Mouse (Mus musculus): ENCODE data around the gene Shld2.
"Not testable (repeated sequence)": the region's sequence is repeated elsewhere in the genome, so short reads cannot be mapped to it uniquely, and the experiment has no call there.

Shld2 gene

DNA sequence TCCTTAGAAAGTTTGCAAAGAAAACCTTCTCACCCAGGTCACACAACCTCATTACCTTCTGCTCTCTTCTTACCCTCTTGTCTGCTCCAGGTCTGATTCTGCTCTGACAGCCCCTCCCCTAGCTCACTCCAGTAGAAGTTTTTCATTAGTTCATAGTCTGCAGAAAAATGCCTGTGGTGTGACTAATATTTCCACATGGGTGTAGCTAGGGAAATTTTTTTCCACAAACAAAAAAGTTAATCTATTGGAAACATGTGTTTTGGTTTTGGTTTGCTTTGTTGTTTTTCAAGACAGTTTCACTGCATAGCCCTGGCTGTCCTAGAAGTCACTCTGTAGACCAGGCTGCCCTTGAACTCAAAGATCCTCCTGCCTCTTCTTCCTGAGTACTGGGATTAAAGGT, 7.8 kb upstream of the Shld2 start:
- no peak for DNase-seq (ENCODE audit: low spot score)

- no peak for DNase-seq (ENCODE audit: low spot score)
Observed at GRCm38 (mm10) chr14:34317431-34317830, 7.1 kb upstream of the Shld2 start.

DNA sequence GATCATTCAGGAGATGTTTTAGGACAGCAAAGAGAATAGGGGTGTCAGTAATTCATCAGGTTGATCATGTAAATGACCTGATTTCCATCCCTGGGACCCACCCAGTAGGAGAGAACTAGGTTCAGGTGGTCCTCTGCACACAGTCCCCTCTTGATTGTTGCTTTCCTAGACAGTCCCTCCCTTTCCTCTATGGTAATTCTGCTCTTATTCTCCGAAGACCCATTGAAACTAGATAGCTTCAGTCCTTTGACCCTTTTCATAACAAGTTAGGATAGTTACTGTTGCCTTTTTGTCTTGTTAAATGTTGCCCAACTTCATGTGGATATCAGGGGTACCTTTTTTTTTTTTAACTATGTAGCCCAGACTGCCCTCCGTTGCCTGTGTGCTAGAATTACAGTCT, 6.1 kb upstream of the Shld2 start:
- no peak for DNase-seq (ENCODE audit: low spot score)

DNA sequence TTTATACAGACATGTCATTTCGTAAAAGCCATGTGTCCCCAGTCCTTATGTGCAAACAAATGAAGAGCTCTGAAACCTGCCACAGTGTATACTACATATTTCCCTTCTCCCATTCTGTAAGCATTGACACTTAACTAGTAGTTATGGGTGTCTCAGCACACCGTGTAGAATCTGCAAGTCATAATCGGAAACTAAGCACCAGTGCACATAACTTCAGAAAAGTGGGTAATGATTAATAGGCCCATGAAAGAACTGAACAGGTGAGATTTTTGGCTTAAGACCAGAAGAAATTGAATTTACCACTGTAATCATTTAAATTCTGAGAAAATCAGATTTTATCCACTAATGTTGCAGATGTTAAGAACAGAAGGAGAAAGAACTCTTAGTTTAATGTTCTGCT, 4.5 kb upstream of the Shld2 start:
- DNase-seq (ENCODE audit: low spot score) = no peak

- DNase-seq (ENCODE audit: low spot score) = not testable (repeated sequence)
Observed at GRCm38 (mm10) chr14:34314383-34314782, 4.1 kb upstream of the Shld2 start.

- DNase-seq (ENCODE audit: low spot score) = no peak
Observed at GRCm38 (mm10) chr14:34313612-34314011, 3.3 kb upstream of the Shld2 start.

GRCm38 (mm10) chr14:34312339-34313048, 2.2 kb upstream of the Shld2 start:
- DNase-seq (ENCODE audit: low spot score) = no peak

GRCm38 (mm10) chr14:34311691-34312090, 1.4 kb upstream of the Shld2 start:
- DNase-seq (ENCODE audit: low spot score) = no peak

DNA sequence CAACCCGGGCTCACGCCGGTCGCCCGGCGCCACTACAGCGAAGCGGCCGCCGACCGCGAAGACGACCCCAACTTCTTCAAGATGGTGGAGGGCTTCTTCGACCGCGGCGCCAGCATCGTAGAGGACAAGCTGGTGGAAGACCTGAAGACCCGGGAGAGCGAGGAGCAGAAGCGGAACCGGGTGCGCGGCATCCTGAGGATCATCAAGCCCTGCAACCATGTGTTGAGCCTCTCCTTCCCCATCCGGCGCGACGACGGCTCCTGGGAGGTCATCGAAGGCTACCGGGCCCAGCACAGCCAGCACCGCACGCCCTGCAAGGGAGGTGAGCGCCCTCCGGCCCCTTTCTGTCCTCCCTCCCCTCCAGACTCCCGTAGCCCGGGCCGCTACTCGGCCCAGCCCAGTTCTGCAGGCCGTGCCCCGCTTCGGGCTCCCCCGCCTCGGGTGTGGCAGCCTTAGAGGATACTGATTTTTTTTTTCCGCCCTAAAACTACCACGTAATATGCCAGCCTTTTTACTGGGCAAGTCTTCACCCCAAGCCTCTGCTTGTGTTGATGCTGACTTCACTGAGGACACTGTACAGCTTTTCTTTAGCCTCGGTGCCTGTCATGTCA, 833 bp upstream of the Shld2 start:
- DNase-seq (ENCODE audit: low spot score) = peak; percentile 61

DNA sequence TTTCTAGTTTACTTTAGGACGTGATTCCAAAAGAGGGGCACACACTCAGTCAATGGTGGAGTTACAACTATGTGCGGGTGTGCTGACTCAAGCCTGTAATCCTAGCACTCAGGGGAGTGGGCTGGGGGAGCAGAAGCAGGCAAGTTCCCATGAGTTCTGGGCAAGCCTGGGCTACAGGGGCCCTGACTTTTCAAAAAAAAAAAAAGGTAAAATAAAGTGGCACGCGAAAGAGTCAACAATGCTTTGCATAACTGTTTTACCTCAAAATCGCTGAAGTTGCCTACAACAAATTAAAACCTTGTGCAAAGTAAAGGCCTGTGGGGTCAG, 423 bp downstream of the Shld2 start:
- DNase-seq (ENCODE audit: low spot score) = no peak

DNA sequence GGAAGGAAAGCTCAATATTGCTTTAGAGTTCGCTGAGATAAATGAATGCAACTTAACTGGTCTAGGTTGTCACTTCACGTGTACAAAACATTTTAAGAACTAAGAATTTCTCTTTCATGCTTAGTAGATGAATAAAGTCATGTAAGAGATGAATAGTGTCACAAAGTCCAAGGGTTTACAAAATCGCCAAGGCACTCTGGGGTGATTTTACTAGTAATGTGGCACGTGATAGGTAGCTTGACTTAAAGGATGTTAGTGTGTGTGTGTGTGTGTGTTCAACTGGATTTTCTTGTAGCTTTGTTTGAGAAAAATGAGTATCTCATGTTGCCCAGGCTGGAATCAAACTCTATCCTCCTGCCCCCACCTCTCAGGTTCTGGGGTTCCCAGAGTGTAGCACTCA, 1.0 kb downstream of the Shld2 start:
- DNase-seq (ENCODE audit: low spot score) = no peak

DNA sequence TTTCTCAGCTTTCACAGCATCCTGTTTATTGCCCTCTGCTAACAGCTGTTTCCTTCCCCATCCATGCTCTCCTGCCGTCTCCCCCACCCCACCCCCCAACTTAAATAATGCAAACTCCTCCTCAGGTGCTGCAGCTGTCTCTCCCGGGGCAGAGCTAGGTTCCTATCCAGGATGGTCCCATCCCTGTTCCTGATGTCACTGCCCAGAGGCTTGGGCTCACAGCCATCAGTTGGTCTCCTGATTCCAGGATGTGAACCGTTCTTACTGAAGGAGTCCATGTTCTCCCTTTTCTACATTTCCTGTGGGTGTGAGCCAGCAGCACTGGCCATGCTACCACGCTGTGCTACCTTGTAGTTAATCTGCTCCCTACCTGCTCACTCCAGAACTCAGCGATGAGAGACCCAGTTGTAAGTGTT, 7.0 kb downstream of the Shld2 start:
- no peak for DNase-seq (ENCODE audit: low spot score)

DNA sequence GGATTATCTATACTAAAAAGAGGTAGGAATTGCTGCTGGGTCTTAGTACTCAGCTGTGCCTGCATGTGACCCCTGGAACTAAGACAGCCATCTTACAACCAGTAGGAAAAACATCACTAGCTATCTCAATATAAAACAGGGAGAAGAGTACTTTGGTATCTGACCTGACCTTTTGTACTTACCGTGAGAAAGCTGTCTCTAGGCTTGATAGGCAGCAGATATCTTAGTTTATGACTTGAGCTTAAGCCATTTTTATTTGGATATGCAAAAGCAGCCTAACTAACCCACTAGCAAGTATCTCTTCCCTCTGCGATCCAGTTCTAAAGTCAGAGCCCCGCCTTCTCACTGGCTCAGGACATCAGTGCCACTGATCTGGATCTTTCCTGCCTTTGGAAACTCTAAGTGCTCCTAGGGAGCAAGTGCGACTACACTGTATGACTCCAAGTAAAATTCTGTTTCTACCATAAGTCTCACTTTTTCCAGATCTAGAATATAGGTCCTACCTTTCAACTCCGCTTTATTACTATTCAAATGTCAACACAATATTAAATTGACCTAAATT, 7.5 kb downstream of the Shld2 start:
- no peak for DNase-seq (ENCODE audit: low spot score)

GRCm38 (mm10) chr14:34298871-34299700, 11.2 kb downstream of the Shld2 start:
- DNase-seq (ENCODE audit: low spot score) = no peak

GRCm38 (mm10) chr14:34297634-34298033, 12.7 kb downstream of the Shld2 start:
- no peak for DNase-seq (ENCODE audit: low spot score)

DNA sequence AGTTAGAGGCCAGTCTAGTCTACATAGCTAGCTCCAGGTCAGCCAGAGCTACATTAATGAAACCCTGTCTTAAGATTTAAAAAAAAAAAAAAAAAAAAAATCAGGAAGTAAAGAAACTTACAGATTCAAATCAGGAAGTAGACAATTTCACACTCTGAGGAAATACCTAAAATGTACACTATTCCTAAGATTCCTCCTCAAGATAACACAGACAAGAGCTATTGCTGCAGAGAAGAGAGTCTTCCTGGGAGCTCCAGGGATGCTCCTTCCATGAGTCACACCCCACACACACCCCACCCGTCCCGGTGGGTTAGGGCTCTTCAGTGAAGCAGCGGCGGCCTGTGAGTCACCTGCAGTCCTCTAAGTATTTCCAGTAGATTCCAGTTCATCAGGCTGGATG, 13.3 kb downstream of the Shld2 start:
- DNase-seq (ENCODE audit: low spot score) = no peak

DNA sequence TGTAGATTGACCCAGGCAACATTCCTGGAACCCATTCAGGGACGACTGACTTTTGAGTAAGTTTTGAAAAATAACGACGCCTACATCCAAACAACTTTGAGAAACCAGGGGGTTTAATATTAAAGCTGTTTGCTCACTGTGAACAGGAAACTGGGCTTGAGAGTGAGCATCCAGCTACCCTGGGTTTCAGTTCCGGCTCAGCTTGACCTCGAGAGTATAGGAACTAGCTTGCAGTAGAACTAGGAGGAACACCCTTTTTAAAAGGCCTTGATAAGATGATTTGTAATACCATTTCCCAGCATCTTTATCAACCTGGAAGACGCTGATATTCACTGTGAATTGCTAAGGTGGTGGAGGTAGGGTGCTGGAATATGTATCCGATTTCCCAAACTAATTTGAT, 13.9 kb downstream of the Shld2 start:
- DNase-seq (ENCODE audit: low spot score) = no peak

DNA sequence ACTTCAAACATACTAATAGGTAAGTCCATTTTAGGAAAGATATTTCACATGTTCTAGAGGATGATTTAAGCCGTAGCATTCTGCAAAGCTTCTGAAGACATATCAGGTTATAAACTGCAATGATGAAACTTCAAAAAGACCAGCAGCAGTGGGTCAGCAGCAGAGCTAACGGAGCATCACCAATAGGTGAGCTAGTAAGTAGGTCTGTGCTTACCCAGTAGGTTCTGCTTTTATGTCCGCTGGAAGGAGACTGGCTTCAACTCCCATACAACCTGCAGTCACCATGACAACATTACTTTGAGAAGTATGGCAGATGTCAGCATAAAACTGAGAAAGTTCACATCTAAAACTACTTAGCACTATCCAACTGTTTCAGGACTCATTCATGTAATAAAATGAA, 16.7 kb downstream of the Shld2 start:
- no peak for DNase-seq (ENCODE audit: low spot score)

- no peak for DNase-seq (ENCODE audit: low spot score)
Observed at GRCm38 (mm10) chr14:34290229-34290628, 20.1 kb downstream of the Shld2 start.

GRCm38 (mm10) chr14:34289259-34290015, 20.9 kb downstream of the Shld2 start:
- no peak for DNase-seq (ENCODE audit: low spot score)

DNA sequence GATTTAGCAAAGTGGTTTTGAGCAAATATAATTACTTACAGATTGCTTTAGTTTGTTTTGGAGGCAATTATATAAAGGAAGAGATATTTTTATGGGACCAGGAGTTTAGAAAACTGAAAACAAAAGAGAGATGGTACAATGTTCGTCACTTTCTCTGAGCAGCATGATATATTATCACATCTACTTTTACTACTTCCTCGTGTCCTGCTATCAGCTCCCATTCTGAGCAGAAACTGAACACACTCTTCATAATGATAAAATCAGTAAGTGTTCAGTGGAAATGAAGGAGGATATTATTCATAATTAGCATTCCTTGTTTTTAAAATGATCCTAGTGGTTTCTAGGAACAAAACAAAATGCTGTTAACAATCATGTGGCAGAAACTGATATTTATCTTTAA, 21.9 kb downstream of the Shld2 start:
- DNase-seq (ENCODE audit: low spot score) = no peak

- DNase-seq (ENCODE audit: low spot score) = no peak
Observed at GRCm38 (mm10) chr14:34281736-34282269, 28.5 kb downstream of the Shld2 start.
